Mouse (Mus musculus): ENCODE measurements around the gene Grip1. TPM values are rescaled to one million over a fixed set of nuclear protein-coding genes. Genes with fewer than 3 reads are reported as not detected.

The Grip1 gene
- polyA plus RNA-seq, 1 experiment from 2014 or later: 5.4 TPM

- no peak for ATAC-seq (ENCODE audit: low FRiP score, low TSS enrichment)
- H3K4me1 ChIP-seq (ENCODE audit: control insufficient read depth, insufficient read depth, low read length): peaks cover 3% of the 10 kb centered on the region; the same call in 1 of the 2 replicates
- no peaks in the 10 kb centered on the region for H3K9me3 ChIP-seq (ENCODE audit: control insufficient read depth, low read length)
- WGBS: 77% methylated on average over 3 of the region's 3 CpGs
- no peaks in the 10 kb centered on the region for H3K36me3 ChIP-seq (ENCODE audit: control insufficient read depth, insufficient read depth, low read length)
- no peak overlapping the region for H3K27ac ChIP-seq (ENCODE audit: low read depth, low read length)
- no peak overlapping the region for H3K4me3 ChIP-seq (ENCODE audit: low read length)
- H3K9ac ChIP-seq (ENCODE audit: low read depth, low read length): no peak overlapping the region
- H3K4me2 ChIP-seq (replicated peaks; ENCODE audit: low read depth, low read length): no peak overlapping the region
- no peaks in the 10 kb centered on the region for H3K27me3 ChIP-seq (ENCODE audit: control insufficient read depth, insufficient read depth, low read length)
Measured at GRCm38 (mm10) chr10:120077850-120078249, 624.2 kb downstream of the Grip1 start.

GRCm38 (mm10) chr10:120092548-120092947, 638.9 kb downstream of the Grip1 start:
- H3K4me2 ChIP-seq (replicated peaks; ENCODE audit: low read depth, low read length): no peak overlapping the region
- H3K27me3 ChIP-seq (ENCODE audit: control insufficient read depth, insufficient read depth, low read length): no peaks in the 10 kb centered on the region
- H3K4me1 ChIP-seq (ENCODE audit: control insufficient read depth, insufficient read depth, low read length): no peaks in the 10 kb centered on the region
- 89% methylated on average over 12 of the region's 12 CpGs for WGBS
- H3K9me3 ChIP-seq (ENCODE audit: control insufficient read depth, low read length): peaks cover 2% of the 10 kb centered on the region; the same call in 1 of the 2 replicates
- no peak overlapping the region for H3K4me3 ChIP-seq (ENCODE audit: low read length)
- H3K27ac ChIP-seq (ENCODE audit: low read depth, low read length): no peak overlapping the region
- no peak overlapping the region for H3K9ac ChIP-seq (ENCODE audit: low read depth, low read length)
- no peak for ATAC-seq (ENCODE audit: low FRiP score, low TSS enrichment)
- H3K36me3 ChIP-seq (ENCODE audit: control insufficient read depth, insufficient read depth, low read length): peaks cover 16% of the 10 kb centered on the region; the same call in 1 of the 2 replicates

GRCm38 (mm10) chr10:120095136-120095535, 641.5 kb downstream of the Grip1 start:
- peaks cover 2% of the 10 kb centered on the region; the same call in 1 of the 2 replicates for H3K9me3 ChIP-seq (ENCODE audit: control insufficient read depth, low read length)
- H3K4me1 ChIP-seq (ENCODE audit: control insufficient read depth, insufficient read depth, low read length): no peaks in the 10 kb centered on the region
- H3K4me3 ChIP-seq (ENCODE audit: low read length): no peak overlapping the region
- no peak overlapping the region for H3K9ac ChIP-seq (ENCODE audit: low read depth, low read length)
- ATAC-seq (ENCODE audit: low FRiP score, low TSS enrichment): no peak
- WGBS: 91% methylated on average over 9 of the region's 9 CpGs
- H3K27ac ChIP-seq (ENCODE audit: low read depth, low read length): no peak overlapping the region
- no peak overlapping the region for H3K4me2 ChIP-seq (replicated peaks; ENCODE audit: low read depth, low read length)
- no peaks in the 10 kb centered on the region for H3K27me3 ChIP-seq (ENCODE audit: control insufficient read depth, insufficient read depth, low read length)
- peaks cover 13% of the 10 kb centered on the region; the same call in 1 of the 2 replicates for H3K36me3 ChIP-seq (ENCODE audit: control insufficient read depth, insufficient read depth, low read length)

- Histone ChIP-seq H3K27ac (ENCODE audit: low read depth, low read length) (no peak overlapping the region), H3K36me3 (ENCODE audit: control insufficient read depth, insufficient read depth, low read length) (peaks cover 13% of the 10 kb centered on the region; the same call in 1 of the 2 replicates)
Measured at GRCm38 (mm10) chr10:120095716-120096115, 642.1 kb downstream of the Grip1 start.

GRCm38 (mm10) chr10:120097564-120097963, 643.9 kb downstream of the Grip1 start:
- ATAC-seq (ENCODE audit: low FRiP score, low TSS enrichment): no peak
- Histone ChIP-seq H3K4me3 (ENCODE audit: low read length) (no peak overlapping the region), H3K9me3 (ENCODE audit: control insufficient read depth, low read length) (no peaks in the 10 kb centered on the region), H3K27me3 (ENCODE audit: control insufficient read depth, insufficient read depth, low read length) (no peaks in the 10 kb centered on the region), H3K4me1 (ENCODE audit: control insufficient read depth, insufficient read depth, low read length) (no peaks in the 10 kb centered on the region), H3K36me3 (ENCODE audit: control insufficient read depth, insufficient read depth, low read length) (peaks cover 14% of the 10 kb centered on the region; the same call in 1 of the 2 replicates), H3K4me2 (replicated peaks; ENCODE audit: low read depth, low read length) (no peak overlapping the region), H3K9ac (ENCODE audit: low read depth, low read length) (no peak overlapping the region), H3K27ac (ENCODE audit: low read depth, low read length) (no peak overlapping the region)
- WGBS: 78% methylated on average over 5 of the region's 5 CpGs

More at GRCm38 (mm10) chr10:120095716-120096115, 642.1 kb downstream of the Grip1 start:
- H3K9ac ChIP-seq (ENCODE audit: low read depth, low read length): no peak overlapping the region
- ATAC-seq (ENCODE audit: low FRiP score, low TSS enrichment): no peak
- H3K4me3 ChIP-seq (ENCODE audit: low read length): no peak overlapping the region
- no peaks in the 10 kb centered on the region for H3K27me3 ChIP-seq (ENCODE audit: control insufficient read depth, insufficient read depth, low read length)
- 96% methylated on average over 5 of the region's 5 CpGs for WGBS
- H3K4me2 ChIP-seq (replicated peaks; ENCODE audit: low read depth, low read length): no peak overlapping the region
- no peaks in the 10 kb centered on the region for H3K4me1 ChIP-seq (ENCODE audit: control insufficient read depth, insufficient read depth, low read length)
- H3K9me3 ChIP-seq (ENCODE audit: control insufficient read depth, low read length): peaks cover 2% of the 10 kb centered on the region; the same call in 1 of the 2 replicates

GRCm38 (mm10) chr10:120100806-120101205, 647.2 kb downstream of the Grip1 start:
- Histone ChIP-seq H3K4me3 (ENCODE audit: low read length) (no peak overlapping the region), H3K27ac (ENCODE audit: low read depth, low read length) (no peak overlapping the region), H3K36me3 (ENCODE audit: control insufficient read depth, insufficient read depth, low read length) (peaks cover 10% of the 10 kb centered on the region; the same call in 1 of the 2 replicates), H3K9ac (ENCODE audit: low read depth, low read length) (no peak overlapping the region), H3K27me3 (ENCODE audit: control insufficient read depth, insufficient read depth, low read length) (no peaks in the 10 kb centered on the region), H3K4me1 (ENCODE audit: control insufficient read depth, insufficient read depth, low read length) (no peaks in the 10 kb centered on the region), H3K4me2 (replicated peaks; ENCODE audit: low read depth, low read length) (no peak overlapping the region), H3K9me3 (ENCODE audit: control insufficient read depth, low read length) (no peaks in the 10 kb centered on the region)
- 88% methylated on average over 1 of the region's 1 CpGs for WGBS
- ATAC-seq (ENCODE audit: low FRiP score, low TSS enrichment): no peak

- no peak overlapping the region; the same call in 1 of the 2 replicates for H3K9ac ChIP-seq (ENCODE audit: low read depth, low read length)
- no peaks in the 10 kb centered on the region for H3K36me3 ChIP-seq (ENCODE audit: control insufficient read depth, insufficient read depth, low read length)
- no peaks in the 10 kb centered on the region for H3K4me1 ChIP-seq (ENCODE audit: control insufficient read depth, insufficient read depth, low read length)
- 87% methylated on average over 3 of the region's 3 CpGs for WGBS
- H3K27me3 ChIP-seq (ENCODE audit: control insufficient read depth, insufficient read depth, low read length): no peaks in the 10 kb centered on the region
- H3K4me2 ChIP-seq (replicated peaks; ENCODE audit: low read depth, low read length): peak overlapping the region; percentile 79
- H3K9me3 ChIP-seq (ENCODE audit: control insufficient read depth, low read length): no peaks in the 10 kb centered on the region
- no peak overlapping the region for H3K27ac ChIP-seq (ENCODE audit: low read depth, low read length)
- H3K4me3 ChIP-seq (ENCODE audit: low read length): peak overlapping the region; percentile 77
- ATAC-seq (ENCODE audit: low FRiP score, low TSS enrichment): no peak
Measured at GRCm38 (mm10) chr10:120111691-120112319, 658.2 kb downstream of the Grip1 start.

- under 1% methylated on average over 55 of the region's 55 CpGs for WGBS
- Histone ChIP-seq H3K4me1 (ENCODE audit: control insufficient read depth, insufficient read depth, low read length) (no peaks in the 10 kb centered on the region), H3K9ac (ENCODE audit: low read depth, low read length) (peak within 1 kb of the TSS; percentile 66), H3K27ac (ENCODE audit: low read depth, low read length) (0 out of 2 replicates have a peak within 1 kb of the TSS, but pooled peaks have one; percentile 38), H3K4me3 (ENCODE audit: low read length) (peak within 1 kb of the TSS; percentile 77), H3K4me2 (replicated peaks; ENCODE audit: low read depth, low read length) (peak within 1 kb of the TSS; percentile 79), H3K9me3 (ENCODE audit: control insufficient read depth, low read length) (no peaks in the 10 kb centered on the region), H3K36me3 (ENCODE audit: control insufficient read depth, insufficient read depth, low read length) (no peaks in the 10 kb centered on the region), H3K27me3 (ENCODE audit: control insufficient read depth, insufficient read depth, low read length) (no peaks in the 10 kb centered on the region)
- peak; percentile 100 for ATAC-seq (ENCODE audit: low FRiP score, low TSS enrichment)
Measured at GRCm38 (mm10) chr10:120112507-120113396, 659.1 kb downstream of the Grip1 start, which contains the start of gene Helb. Gene Helb, minus strand, starts transcription at chr10:120112987.

Measured in kidney, embryonic 14.5 days (tissue).